Mouse (Mus musculus) CD8-positive naive resting alpha-beta T cell, adult 2 months (primary cell): ENCODE data around the gene Wdr76.
"Not testable (repeated sequence)": the region's sequence is repeated elsewhere in the genome, so short reads cannot be mapped to it uniquely, and the experiment has no call there.

ENCODE experiments used
- DNase-seq, 2 experiments: peaks; one replicate each; pipeline ENCODE4 v3.0.0; 2022; ENCODE audit warnings: low read depth in 2 of 2, low spot score in 2 of 2

Wdr76 gene

GRCm38 (mm10) chr2:121505942-121506882, at the start of gene Wdr76, which contains the start of gene Mfap1a:
Wdr76 (plus strand) TSS chr2:121506723.
Mfap1a (minus strand) TSS chr2:121506665.
- peak; percentile 73 to 82 for DNase-seq

- no peak for DNase-seq
Observed at GRCm38 (mm10) chr2:121460071-121460470, 46.5 kb upstream of the Wdr76 start.

GRCm38 (mm10) chr2:121468982-121469381, 37.5 kb upstream of the Wdr76 start:
- not testable (repeated sequence) for DNase-seq

DNA sequence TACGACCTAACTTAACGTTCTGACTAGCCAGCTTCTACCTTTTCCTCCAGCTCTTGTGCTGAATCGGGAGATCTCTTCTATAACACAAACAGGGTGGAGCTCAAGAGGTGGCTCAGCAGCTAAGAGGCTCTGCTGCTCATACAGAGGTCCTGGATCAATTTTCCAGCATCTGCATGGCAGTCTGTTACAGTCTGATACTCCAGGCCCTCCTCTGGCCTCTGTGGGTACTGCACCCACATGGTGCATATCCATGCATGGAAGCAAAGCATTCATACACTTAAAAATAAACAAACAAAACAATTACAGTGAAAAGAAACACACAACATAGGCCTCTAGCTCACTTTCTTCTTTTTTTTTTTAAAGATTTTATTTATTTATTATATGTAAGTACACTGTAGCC, 33.7 kb upstream of the Wdr76 start:
- not testable (repeated sequence) for DNase-seq

- peak; percentile 61 to 71 for DNase-seq
Observed at GRCm38 (mm10) chr2:121473301-121474179, 33.0 kb upstream of the Wdr76 start, which contains the start of gene Mfap1b. Mfap1b (minus strand) TSS chr2:121474067.

GRCm38 (mm10) chr2:121474180-121474535, 32.4 kb upstream of the Wdr76 start:
- DNase-seq, result no peak

GRCm38 (mm10) chr2:121475306-121475705, 31.2 kb upstream of the Wdr76 start:
- not testable (repeated sequence) for DNase-seq

DNA sequence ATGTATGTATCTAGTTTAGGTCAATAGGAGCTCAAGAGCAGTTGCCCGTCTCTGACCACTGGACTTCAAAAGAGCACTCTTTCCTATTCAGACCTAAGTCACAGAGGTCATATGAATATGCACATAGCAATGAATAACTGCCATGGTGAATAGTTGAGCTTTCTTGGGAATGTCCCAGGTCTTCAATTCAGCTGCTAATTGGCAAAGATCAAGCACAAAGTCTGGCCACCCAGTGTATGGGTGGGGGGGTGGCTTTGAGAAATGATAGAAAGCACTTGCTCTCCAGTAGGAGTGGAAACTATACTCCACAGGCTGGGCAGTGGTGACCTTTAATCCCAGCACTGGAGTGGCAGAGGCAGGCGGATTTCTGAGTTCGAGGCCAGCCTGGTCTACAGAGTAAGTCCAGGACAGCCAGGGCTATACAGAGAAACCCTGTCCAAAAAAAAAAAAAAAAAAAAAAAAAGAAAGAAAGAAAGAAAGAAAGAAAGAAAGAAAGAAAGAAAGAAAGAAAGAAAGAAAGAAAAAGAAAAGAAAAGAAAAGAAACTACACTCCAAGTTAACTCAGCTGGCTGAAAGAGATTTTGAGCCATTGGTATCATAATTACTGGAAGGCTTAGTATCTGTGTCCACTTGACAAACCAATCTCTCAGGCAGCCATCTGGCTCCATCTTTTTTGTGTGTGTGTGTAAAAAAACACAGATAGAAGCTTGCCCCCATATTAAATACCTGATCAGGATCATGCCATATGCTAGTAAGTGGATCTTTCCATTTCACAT, 28.8 kb upstream of the Wdr76 start:
- DNase-seq, result no peak

DNA sequence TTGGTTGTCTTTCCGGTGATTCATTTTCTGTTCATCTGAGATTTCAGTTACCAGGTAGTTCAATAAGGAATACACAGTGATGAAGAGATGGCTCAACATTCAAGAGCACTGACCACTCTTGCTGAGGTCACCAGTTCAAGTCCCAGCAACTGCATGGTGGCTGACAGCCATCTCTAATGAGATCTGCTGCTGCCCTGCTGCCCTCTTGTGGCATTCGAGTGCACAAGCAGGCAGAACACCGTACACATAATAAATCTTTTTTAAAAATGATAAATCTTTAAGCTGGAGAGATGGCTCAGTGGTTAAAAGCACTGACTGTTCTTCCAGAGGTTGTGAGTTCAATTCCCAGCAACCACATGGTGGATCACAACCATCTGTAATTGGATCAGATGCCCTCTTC, 26.0 kb upstream of the Wdr76 start:
- DNase-seq, result peak in 1 of 2 experiments; percentile 42

DNA sequence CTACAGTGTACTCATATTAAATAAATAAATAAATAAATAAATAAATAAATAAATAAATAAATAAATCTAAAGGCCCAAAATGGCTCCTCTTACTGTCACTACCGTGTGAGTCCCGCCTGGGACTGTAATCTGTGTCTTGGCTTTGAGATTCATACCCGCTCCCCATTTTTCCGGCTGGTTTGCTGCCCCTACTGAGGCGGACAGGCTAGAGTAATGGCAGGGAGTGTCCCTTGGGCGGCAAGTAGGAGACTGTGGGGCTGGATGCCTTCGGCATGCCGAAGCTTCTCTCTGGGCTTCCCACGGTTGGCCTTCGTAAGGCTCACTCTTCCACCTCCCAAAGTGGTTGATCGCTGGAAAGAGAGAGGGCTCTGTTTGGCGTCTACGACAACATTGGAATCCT, 25.6 kb upstream of the Wdr76 start:
- DNase-seq, result not testable (repeated sequence)

DNA sequence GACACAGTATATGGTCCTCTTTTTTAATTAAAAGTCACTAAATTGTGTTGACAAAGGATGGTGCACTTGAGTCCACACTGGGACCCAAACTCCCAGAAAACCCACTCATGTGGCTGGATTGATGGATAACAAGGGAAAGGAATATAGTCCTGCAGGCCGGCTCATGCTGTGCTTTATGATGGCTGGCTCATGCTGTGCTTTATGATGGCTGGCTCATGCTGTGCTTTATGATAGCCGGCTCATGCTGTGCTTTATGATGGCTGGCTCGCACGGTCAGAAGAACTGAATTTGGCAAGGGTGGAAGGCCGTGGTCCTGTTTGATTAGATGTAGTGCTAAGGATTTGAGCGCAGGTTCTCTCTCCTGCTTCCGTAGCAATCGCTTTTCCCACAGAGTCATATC, 22.9 kb upstream of the Wdr76 start:
- no peak for DNase-seq

- not testable (repeated sequence) for DNase-seq
Observed at GRCm38 (mm10) chr2:121484403-121484802, 22.1 kb upstream of the Wdr76 start.

- DNase-seq, result not testable (repeated sequence)
Observed at GRCm38 (mm10) chr2:121501550-121501949, 5.0 kb upstream of the Wdr76 start.

GRCm38 (mm10) chr2:121507173-121507950, 839 bp downstream of the Wdr76 start:
- DNase-seq, result no peak

DNA sequence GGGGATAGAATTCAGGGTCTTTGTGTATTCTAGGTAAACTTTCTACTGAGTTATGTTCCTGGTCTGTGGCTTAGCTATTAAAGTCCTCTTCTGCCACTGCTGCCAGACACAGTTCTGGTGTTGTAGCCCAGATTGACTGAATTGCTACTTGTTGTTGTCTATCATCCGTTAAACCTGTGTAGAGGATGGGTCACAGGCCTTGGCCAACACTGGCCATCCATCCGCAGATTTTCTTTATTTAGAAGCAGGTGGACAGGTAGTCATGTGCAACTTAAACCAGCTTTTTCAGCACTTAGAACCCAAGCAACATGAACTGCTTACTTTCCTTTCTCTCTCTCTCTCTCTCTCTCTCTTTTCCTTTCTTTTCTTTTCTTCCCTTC, 1.4 kb downstream of the Wdr76 start:
- DNase-seq, result no peak

- DNase-seq, result no peak
Observed at GRCm38 (mm10) chr2:121509584-121509983, 3.1 kb downstream of the Wdr76 start.

GRCm38 (mm10) chr2:121511401-121511800, 4.9 kb downstream of the Wdr76 start:
- peak in 1 of 2 experiments; percentile 10 for DNase-seq

GRCm38 (mm10) chr2:121512991-121513765, 6.7 kb downstream of the Wdr76 start:
- not testable (repeated sequence) for DNase-seq

DNA sequence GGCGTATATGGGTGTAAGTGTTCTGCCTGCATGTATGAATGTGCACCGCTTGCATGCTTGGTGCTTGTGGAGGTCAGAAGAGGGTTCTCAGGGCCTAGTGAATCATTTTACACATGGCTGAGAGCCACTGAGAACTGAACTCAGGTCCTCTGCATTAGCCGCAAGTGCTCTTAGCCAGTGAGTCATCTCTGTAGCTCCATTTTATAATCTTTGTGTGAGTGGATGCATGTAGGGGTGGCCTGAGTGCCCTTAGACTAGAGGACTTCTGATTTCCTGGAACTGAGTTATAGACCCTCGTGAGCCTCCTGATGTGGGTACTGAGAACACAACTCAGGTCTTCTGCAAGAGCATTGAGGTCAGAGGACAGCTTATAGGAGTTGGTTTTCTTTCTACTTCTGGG, 7.7 kb downstream of the Wdr76 start:
- no peak for DNase-seq
